In genomic region chr4:114509601-114510000, GRCm38 (mm10) we compare ENCODE assay signal across 21 mouse cellular contexts.
DNase-seq lines count a peak whose midpoint lies in the region; ATAC-seq lines count a peak whose summit lies in the region.
"Had no signal": no experiment of that assay in that cellular context is flagged by ENCODE, and none has a peak within 500 bp of the region (broad histone marks: within the 10 kb centered on the region; RNA-seq: fewer than 3 reads in every experiment).

No protein-coding gene starts in this region.

- peaks cover 17% of the 10 kb centered on the region for H3K4me1 ChIP-seq in heart, embryonic 16.5 days (ENCODE audit: control insufficient read depth, insufficient read depth, low read length)
- no peaks in the 10 kb centered on the region for H3K4me1 ChIP-seq in midbrain, embryonic 11.5 days (ENCODE audit: control insufficient read depth, insufficient read depth, low read length)
- H3K4me1 ChIP-seq in midbrain, embryonic 16.5 days (ENCODE audit: control insufficient read depth, insufficient read depth, low read length): no peaks in the 10 kb centered on the region
- H3K4me1 ChIP-seq: forebrain, embryonic 13.5 days had no signal

- H3K27me3 ChIP-seq in heart, embryonic 16.5 days (ENCODE audit: control insufficient read depth, insufficient read depth, low read length): no peaks in the 10 kb centered on the region
- H3K27me3 ChIP-seq in midbrain, embryonic 11.5 days (ENCODE audit: control insufficient read depth, insufficient read depth, low read length): no peaks in the 10 kb centered on the region
- no peaks in the 10 kb centered on the region for H3K27me3 ChIP-seq in midbrain, embryonic 16.5 days (ENCODE audit: control insufficient read depth, insufficient read depth, low read depth, low read length)
- H3K27me3 ChIP-seq: forebrain, embryonic 13.5 days; hindbrain, embryonic 12.5 days; hindbrain, embryonic 15.5 days; Patski had no signal

- H3K9ac ChIP-seq in heart, embryonic 16.5 days (ENCODE audit: low read length): no peak overlapping the region
- H3K9ac ChIP-seq in midbrain, embryonic 11.5 days (ENCODE audit: low read length): no peak overlapping the region
- H3K9ac ChIP-seq in midbrain, embryonic 16.5 days (ENCODE audit: low read depth, low read length): no peak overlapping the region
- H3K9ac ChIP-seq: forebrain, embryonic 13.5 days; hindbrain, embryonic 12.5 days; hindbrain, embryonic 15.5 days had no signal

- no peak overlapping the region for H3K4me2 ChIP-seq in heart, embryonic 16.5 days (ENCODE audit: low read depth, low read length)
- no peak overlapping the region for H3K4me2 ChIP-seq in midbrain, embryonic 11.5 days
- H3K4me2 ChIP-seq in midbrain, embryonic 16.5 days (ENCODE audit: low read length): no peak overlapping the region
- H3K4me2 ChIP-seq: forebrain, embryonic 13.5 days; heart, embryonic 11.5 days; hindbrain, embryonic 12.5 days; hindbrain, embryonic 15.5 days had no signal

- no peak overlapping the region for H3K27ac ChIP-seq in heart, embryonic 16.5 days (ENCODE audit: low read length)
- H3K27ac ChIP-seq in midbrain, embryonic 11.5 days (ENCODE audit: low read depth, low read length): no peak overlapping the region
- H3K27ac ChIP-seq in midbrain, embryonic 16.5 days (ENCODE audit: low read length): no peak overlapping the region
- H3K27ac ChIP-seq: forebrain, embryonic 10.5 days; forebrain, embryonic 13.5 days; hindbrain, embryonic 12.5 days; hindbrain, embryonic 15.5 days had no signal

- WGBS in heart, embryonic 16.5 days: 71% methylated on average over 6 of the region's 6 CpGs
- WGBS in midbrain, embryonic 11.5 days: 88% methylated on average over 6 of the region's 6 CpGs
- 91% methylated on average over 6 of the region's 6 CpGs for WGBS in midbrain, embryonic 16.5 days

- H3K9me3 ChIP-seq in heart, embryonic 16.5 days (replicated peaks; ENCODE audit: control insufficient read depth, low read length): no peaks in the 10 kb centered on the region
- H3K9me3 ChIP-seq in midbrain, embryonic 11.5 days (ENCODE audit: control insufficient read depth, low read length): no peaks in the 10 kb centered on the region
- no peaks in the 10 kb centered on the region for H3K9me3 ChIP-seq in midbrain, embryonic 16.5 days (replicated peaks; ENCODE audit: control insufficient read depth, low read length, poor library complexity, severe bottlenecking)
- H3K9me3 ChIP-seq: forebrain, embryonic 10.5 days; forebrain, embryonic 13.5 days; hindbrain, embryonic 12.5 days; hindbrain, embryonic 15.5 days had no signal

- DNase-seq in heart, adult 11 months: peak; percentile 77
- no peak for DNase-seq in heart, postnatal 10 days
- DNase-seq in heart, postnatal 4 days: no peak
- DNase-seq in midbrain, embryonic 11.5 days (ENCODE audit: low spot score, missing footprints): peak; percentile 4
- DNase-seq: adrenal gland, postnatal 10 days; adrenal gland, postnatal 36 days; cerebellum, adult 18-20 months; cerebellum, adult 9-10 months; cerebellum, postnatal 14 days; gastrocnemius, postnatal 10 days; gastrocnemius, postnatal 36 days had no signal

- H3K4me3 ChIP-seq in heart, embryonic 16.5 days (ENCODE audit: low read length): no peak overlapping the region
- H3K4me3 ChIP-seq in midbrain, embryonic 11.5 days (ENCODE audit: low read depth, low read length): no peak overlapping the region
- no peak overlapping the region for H3K4me3 ChIP-seq in midbrain, embryonic 16.5 days (ENCODE audit: low read depth, low read length)
- H3K4me3 ChIP-seq: forebrain, embryonic 10.5 days; forebrain, embryonic 13.5 days; hindbrain, embryonic 12.5 days; hindbrain, embryonic 15.5 days had no signal

- ATAC-seq in heart, embryonic 16.5 days (replicated peaks; ENCODE audit: extremely low read depth, insufficient read depth, low FRiP score): 0 out of 2 replicates have a peak, but pooled peaks have one; percentile 18
- no peak for ATAC-seq in midbrain, embryonic 11.5 days (ENCODE audit: low FRiP score)
- no peak for ATAC-seq in midbrain, embryonic 16.5 days
- ATAC-seq: forebrain, embryonic 13.5 days; forebrain, embryonic 16.5 days; intestine, postnatal 0 days; Patski had no signal

- H3K36me3 ChIP-seq in heart, embryonic 16.5 days (ENCODE audit: control insufficient read depth, insufficient read depth): no peaks in the 10 kb centered on the region
- no peaks in the 10 kb centered on the region for H3K36me3 ChIP-seq in midbrain, embryonic 11.5 days (ENCODE audit: control insufficient read depth, insufficient read depth, low read length)
- H3K36me3 ChIP-seq in midbrain, embryonic 16.5 days (ENCODE audit: control insufficient read depth, insufficient read depth, low read length): no peaks in the 10 kb centered on the region
- H3K36me3 ChIP-seq: forebrain, embryonic 10.5 days; hindbrain, embryonic 12.5 days; hindbrain, embryonic 15.5 days had no signal

- intact Hi-C loops in heart, postnatal 10 days (cut with DNase I): no loop called here

Comparison
In these comparisons a context has a peak if more than half of its experiments do, and no peak if none do; other contexts are left out.
1. DNase-seq: peak in heart, adult 11 months (single experiment) and midbrain, embryonic 11.5 days (single experiment); none in heart, postnatal 10 days (0 of 2) and heart, postnatal 4 days (single experiment).